Mouse (Mus musculus) cerebellum, postnatal 4 days (tissue): ENCODE data around the gene Zbtb40.
A peak's percentile ranks its signal among the peaks of the same experiment; 100 is the strongest.

ENCODE experiments used
- DNase-seq, 2 experiments: peaks; one replicate each; pipeline ENCODE4 v3.0.0; 2022; ENCODE audit warnings: low spot score in 2 of 2, mixed read lengths in 1 of 2

The Zbtb40 gene

DNA sequence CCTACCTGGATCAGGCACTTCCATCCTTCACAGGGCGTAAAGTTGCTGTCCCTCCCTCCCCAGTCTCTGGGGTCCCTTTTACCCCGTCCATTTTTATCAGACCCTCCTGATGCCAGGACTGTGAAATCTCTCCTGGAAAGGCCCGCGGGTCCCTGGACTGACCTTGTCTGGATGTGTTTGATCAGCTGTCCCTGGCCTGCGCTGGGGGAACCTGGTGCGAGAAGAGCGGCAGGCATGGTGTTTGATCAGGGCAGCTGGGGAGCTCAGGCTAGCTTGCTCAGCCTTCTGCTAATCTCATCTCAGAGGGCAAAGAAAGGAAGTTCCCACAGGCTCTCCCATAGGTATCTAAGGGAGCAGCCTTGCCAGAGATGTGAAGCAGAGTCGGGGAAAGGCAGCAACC, 71.4 kb downstream of the Zbtb40 start:
- DNase-seq = no peak

DNA sequence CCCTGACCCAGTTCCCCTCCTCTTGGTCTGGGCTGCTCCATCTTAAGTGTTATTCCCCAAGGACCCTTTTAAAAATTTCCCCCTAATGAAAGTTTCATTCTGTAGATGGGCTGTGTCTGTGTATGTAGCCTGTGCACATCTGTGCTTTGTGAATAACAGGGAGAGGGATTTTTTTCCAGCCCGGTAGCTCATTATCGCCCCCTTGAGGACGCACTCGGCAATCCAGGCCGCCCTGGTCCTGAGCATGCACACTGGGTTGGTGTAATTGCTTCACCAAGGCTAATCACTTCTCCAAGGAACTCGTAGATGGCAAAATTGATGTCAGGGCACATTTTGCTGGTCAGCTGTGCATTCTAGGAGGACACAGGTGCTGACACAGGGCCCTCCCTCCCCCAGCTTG, 77.7 kb downstream of the Zbtb40 start:
- peak in 1 of 2 experiments; percentile 73 for DNase-seq

DNA sequence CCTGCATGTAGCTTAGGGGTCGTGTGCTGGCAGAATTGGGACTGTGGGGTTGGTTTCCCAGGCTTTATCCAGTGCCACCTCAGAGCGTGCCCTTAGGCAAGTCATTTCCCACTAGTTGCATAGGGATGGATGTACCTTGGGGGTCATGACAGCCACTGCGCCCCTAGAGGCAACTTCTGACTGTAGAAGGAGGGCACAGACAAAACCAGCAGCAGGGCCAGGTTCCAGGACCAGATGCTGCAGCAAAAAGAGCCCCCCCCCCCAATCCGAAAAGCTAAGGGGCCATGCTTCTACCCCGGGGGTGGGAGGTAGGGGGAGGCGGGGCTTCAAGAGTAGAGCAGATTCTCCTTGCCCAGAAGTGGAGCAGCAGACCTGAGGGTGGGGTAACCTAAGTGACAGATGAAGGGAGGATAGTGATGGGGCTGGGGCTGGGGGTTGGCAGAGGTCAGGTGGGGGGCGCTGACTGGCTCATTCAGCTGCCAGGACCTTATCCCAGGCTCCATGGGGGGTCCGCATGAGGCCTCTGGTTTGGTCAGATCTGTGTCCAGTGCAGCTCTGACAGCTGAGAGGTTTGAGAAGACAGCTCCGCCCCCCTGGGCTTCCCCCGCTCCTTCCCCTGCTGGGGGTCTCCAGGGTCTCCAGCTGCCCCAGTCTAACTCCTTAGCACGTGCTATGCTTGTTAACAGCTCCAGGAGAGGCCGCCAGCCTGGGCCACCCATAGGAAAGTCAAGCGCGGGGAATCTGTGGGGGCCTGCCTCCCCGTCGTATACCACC, 78.9 kb downstream of the Zbtb40 start:
- DNase-seq = no peak

DNA sequence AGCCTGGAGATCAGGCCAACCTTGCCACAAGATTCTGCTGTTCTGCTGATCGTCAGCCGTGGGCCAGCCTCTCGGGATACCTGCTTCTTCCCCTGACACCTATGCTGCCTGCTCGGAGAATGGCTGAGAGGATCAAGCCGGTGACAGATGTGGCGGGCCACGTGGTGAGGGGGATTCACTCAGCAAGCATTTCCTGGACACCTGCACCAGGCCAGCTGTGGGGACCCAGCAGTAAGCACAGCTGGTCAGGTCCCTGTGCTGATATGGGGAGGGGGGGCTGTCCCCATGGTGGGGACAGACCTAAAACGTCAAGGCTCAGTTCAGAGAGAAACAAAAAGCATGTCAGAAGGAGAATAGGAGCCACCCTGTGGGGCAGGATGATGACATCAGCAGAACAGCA, 79.5 kb downstream of the Zbtb40 start:
- DNase-seq = no peak

DNA sequence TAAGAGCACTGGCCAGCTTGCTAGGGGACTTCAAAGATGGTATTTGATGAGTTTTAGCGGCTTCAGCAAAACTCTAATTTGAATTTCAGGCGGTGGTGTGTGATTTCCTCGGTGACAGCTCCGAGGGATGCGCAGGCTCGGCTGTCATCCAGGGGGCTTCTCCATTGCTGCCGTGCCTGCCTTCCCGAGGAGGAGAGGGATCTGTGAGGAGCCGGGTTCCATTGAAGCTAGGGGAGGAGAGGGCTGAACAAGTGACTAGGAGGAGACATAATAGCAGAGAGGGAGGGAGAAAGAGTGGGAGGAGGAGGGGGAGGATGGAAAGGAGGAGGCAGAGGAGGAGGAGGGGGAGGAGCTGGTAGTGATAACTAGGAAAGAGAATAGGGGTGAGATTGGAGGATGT, 81.1 kb downstream of the Zbtb40 start:
- no peak for DNase-seq

DNA sequence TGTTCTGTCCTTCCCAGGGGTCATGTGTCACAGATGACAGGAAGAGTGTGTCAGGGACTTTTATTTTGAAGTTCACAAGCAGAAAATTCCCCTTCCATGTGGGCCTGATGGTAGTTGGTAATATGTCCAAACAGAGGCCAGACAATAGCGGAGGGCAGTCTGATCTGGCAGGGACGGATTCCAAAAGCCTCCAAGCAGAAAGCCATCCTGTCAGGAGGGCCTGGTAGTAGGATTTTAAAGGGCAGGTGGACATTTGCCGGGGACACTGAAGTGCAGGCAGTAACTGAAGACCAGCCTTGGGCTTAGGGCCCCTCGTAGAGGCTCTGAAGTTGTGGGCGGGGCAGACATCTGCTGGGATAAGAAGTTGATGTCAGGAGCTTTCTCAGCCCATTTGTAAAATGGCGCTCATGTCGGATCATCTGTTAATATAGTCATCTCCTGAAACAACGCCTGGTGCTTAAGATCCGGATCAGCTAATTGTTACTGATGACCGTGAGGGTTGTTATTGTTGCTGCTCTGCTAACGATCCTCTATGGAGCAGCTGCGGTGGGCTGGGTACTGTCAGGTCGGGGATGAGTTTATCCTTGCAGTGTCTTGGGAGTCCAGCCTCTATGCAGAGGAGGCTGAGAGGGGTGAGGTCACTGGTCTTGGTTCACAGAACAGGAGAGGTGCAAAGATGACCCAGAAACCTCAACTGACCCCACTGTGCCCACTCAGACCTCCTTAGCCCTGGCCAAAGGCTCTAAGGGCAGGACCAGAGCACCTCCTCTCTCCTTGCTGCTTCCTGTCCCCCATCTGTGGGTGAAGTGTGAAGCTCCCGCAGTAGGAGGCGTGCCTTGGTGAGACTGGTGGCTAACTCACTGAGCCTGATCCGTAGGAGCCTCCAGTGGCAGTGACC, 81.9 kb downstream of the Zbtb40 start:
- DNase-seq = no peak

DNA sequence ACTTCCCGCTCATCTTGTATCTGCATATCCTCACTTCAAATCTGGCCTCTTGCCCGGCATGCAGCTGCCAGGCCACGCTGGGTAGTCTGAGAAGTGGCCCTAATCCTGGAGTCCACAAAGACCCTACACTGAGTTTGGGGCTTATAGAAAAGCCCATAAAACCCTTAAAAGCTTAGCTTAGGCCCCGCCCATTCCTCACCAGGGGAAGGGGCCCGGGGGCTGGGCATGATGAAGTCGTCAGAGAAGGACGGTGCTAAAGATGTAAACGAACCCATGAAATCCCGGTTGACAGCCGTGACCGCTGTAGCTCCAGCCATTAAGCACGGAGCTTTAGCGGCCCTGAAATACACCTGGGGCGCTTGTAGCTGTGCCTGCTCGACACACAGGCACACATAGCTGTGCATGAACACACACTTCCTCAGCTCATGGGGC, 83.6 kb downstream of the Zbtb40 start:
- DNase-seq = no peak

DNA sequence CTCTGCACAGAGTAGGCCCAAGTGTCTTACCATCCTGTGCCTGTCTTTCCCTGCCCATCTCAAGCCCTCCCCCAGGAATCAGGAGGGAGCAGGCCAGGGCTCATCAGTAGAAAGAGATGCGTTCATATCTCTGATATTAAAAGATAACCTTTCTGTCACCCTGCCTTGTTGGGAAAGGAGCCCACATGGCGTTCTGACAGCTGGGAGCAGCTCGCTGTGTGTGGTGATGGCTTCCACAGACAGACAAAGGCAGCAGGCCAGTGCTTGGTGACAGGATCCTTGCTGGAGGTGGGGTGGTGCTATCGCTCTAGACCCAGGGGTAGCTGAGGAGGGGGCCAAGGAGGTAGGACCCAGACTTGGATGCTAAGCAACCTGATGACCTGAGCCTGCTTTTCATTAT, 86.2 kb downstream of the Zbtb40 start:
- DNase-seq = no peak

DNA sequence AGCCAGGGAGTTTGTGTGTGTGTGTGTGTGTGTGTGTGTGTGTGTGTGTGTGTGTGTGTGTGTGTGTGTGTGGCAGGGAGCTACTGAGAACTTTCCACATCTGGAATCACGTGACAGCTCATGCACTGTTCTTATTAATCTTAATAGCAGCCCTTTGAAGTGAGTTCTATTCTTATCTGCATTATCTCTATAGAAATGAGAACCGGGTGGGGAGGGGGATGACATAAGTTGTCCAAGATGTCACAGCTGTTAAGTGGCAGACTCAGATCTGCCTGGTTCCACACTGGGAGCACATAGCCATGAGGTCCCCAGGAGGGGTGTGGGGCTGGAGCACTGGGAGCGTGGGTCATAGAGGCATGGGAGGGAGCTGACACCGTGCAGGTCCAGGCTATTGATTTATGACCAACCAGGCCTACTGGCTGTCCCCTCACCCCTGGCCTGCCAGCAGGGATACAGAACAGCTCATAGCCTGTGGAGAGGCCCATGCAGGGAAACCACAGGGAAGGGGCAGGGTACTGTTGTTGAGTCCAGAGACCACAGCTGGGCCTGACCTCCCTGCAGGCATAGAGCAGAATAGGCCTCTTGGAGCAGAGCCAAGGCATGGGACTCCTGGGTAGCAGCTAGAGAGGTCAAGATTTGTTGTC, 86.8 kb downstream of the Zbtb40 start:
- DNase-seq = no peak

DNA sequence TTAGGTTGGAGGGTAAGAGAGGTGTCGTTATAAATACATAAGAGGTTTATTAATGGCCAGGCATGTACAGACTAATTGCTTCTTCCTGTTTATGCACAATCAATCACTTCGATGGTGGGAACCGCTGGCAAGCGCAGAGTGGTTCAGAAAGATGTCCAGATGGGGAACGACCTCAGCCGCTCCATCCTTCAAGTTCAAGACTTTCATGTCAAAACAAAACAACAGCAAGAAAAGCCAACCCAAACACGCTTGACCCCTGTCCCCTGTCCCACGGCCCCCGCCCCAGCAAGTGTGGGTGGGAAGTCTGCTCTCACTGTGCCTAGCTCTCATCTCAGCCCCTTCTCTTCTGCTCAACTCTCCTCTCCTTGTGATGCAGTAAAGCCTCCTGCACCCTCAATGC, 88.0 kb downstream of the Zbtb40 start:
- DNase-seq = no peak

DNA sequence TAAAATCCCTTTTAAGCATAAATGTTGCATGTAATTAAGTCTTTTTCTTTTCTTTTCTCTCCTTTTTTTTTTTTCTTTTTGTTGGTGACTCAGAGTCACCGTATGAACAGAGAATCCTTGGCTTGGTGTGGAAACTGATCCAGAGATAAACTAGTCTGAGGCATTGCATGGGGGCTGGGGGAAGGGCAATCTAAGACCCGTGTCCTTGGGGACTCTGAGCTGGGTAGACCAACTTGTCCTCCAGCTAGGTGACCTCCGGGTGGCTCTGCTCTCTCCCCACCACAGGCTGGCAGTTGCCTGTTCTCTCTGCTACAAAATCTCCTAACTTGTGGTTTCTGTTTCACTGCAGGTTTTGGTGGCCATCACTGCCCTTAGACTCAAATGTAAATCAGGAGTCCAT, 88.5 kb downstream of the Zbtb40 start:
- DNase-seq = no peak

DNA sequence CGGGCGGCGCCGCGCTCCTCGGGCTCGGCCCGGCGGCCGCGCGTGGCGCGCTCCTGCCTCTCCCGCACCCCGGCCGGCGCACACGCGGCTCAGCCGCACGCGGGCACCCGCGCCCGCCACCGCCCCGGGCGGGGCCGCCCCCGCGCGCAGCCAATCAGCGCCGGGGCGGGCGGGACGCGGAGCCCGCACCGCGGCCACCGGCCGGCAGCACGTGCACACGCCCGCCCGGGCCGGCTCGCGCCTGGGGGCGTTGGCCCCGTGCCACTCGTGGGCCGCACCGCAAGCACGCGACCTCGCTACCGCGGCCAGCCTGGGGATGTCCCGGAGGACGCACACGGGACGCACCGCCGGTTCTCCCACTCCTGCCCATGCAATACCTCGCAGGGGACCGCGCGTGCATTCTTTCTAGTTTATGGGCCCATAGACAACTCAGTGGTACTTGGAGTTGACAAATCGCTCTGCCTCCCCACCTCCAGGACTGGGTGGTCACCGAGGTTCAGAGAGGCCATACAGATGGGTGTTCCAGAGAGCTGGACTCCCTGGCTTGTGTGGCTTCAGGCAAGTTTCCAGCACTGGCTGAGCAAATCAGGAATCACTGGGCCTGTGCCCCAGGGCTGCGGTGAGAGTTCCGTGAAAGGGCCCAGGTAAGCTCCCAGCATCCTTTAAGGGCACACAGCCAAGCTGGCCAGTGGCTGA, 91.7 kb downstream of the Zbtb40 start, which contains the start of gene Epha8:
Gene Epha8, minus strand, starts transcription at position 66 of the 696 bp plus-strand sequence.
- no peak for DNase-seq

DNA sequence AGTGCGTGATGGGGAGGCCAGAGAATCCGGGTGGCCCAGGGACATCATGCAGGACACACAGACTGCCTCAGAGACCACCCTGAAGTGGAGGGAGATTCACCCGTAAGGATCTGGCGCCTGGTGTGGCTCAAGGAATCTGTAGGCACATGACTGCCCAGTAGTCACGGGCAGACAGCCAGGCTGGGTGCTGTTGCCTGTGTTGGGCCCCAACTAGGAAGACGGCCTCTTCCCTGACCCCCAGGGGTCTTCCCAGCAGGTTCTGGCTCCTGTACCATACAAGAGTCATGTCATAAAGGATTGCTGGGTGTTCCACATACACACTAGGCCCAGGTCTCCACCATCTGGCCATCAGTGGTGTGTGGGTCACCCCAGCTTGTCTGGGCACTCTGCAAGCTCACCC, 94.0 kb downstream of the Zbtb40 start:
- DNase-seq = no peak

DNA sequence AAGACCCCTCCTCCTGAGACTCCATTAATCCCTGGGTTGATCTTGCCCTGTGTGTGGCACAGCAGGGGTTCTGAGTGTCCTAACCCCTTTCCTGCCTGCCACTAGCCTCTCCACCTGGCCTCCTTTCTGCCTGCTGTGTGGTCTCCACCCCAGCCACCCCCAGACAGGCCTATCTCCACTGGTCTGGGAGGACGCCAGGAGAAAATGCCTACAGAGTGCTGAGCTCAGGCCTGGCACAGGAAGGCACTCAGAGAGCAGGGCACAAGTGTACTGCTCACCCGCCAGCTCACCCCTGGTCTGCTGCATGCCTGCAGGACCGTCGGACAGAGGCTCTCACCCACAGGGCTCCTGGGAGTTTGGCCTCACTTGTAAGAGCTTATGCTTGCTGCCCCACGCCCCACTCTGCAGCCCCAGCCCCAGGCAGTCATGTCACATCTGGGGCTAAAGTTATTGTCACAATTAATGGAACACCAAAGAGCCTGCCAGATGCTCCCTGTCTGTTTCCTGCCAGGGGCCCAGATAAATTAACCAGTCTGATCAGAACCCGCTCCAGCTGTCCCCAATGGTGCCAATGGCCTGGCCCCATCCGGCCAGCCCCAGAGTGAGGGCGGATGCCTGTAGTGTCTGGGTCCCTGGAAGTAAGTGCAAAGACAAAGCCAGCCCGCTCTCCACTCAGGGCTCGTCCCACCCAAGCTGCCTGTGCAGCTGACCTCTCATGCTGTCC, 99.2 kb downstream of the Zbtb40 start:
- DNase-seq = no peak

DNA sequence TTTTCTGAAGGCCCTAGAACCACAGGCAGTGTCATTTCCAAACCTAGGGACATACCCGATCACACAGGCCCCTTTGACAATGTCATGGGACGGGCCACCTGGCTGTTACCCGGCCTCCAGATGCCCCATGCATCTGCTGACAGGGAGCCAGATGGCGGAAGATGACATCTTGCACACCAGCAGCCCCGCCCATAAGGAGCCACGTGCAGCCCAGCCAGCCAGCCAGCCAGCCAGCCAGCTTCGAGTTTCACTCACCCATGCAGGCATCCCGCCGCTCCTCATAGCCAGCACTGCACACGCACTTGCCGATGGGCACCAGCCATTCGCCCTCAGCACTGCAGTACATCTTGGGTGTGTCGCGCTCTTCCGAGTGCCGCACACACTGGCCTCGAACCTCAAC, 103.2 kb downstream of the Zbtb40 start:
- DNase-seq = peak in 1 of 2 experiments; percentile 56

DNA sequence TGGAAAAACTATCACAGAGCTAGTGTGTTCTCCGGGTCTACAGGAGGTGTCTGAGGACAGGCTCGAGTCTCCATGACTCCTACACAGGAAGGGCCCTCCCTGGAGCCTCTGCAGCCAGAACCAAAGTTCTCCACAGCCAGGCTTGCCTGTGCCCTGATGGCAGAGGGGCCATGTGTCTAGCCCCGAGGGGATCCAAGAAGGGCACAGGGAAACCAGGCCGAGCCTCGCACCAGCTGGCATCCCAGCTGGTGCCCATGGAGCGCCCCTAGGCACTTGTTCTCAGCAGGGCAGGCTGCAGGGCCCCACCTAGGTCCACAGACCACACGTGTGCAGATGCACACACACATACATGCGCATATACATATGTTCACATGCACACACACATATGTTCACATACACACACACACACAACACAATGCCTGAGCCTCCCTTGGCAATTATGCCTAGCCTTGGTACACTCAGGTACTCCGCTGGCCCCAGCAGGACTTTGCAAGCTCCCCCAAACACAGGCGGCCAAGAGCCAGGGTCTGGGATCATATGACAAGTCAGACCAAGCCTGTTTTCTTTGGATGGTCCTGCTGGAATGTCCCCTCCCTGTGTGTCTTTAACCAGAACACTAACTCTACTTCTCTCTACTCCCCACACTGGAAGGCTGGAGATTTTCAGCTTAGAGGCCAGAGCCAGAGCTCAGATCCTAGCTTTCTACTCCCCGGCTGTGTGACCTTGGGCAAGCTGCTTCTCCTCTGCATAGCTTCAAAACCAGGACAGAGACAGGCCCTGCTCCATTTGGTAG, 103.8 kb downstream of the Zbtb40 start:
- no peak for DNase-seq

DNA sequence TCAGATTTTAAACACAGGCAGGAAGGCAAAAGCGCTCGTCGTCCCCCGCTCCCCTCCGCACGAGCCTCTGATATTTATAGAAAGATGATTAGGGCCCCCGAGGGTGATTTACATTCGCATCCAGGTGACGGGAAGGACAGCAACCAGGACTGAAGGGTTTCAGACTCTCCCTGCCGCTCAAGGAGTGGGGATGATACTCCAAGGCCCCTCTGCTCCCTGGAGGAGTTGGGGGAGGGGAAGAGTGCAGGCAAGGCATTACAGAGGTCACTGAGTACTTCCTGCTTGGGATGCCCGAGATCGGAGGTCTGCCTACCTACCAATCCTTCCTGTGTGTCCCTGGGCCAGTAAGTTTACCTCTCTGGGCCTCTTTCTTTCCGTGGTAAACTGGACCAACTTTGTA, 105.4 kb downstream of the Zbtb40 start:
- no peak for DNase-seq

DNA sequence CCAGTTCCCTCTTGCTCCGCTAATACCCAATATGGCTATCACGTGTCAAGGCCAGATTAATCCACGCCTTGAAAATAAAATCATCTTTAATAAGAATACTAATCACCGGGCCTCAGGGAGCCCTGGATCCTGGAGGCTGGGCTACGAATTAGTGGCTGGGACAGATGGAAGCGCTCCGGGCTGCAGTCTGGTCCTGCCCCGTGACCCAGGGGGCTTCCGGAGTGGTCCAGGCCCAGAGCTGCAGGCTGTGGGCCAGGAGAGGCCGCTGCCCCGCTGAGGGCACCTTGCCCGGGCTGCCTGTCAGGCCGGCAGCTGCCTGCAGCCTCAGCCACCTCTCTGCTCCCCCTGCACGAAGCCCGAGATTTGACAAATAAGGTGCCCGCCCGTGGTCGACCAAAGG, 105.8 kb downstream of the Zbtb40 start:
- DNase-seq = no peak

DNA sequence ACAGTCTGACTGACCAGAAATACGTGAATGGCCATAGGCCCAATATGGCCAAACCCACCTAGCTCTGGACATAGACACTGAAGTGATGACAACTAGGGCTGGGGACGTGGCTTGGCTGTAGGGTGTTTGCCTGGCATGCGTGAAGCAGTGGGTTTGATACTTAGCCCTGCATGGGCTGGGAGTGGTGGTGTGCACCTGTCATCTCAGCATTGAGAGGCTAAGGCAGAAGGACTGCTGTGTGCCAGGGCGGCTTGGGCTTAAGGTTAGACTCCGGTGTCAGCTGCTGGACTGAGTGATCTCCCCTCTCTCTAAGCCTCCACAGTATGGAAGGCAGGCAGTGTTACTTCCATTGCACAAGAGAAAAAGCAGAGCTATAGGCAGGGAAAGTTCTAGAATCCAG, 110.7 kb downstream of the Zbtb40 start:
- DNase-seq = no peak

DNA sequence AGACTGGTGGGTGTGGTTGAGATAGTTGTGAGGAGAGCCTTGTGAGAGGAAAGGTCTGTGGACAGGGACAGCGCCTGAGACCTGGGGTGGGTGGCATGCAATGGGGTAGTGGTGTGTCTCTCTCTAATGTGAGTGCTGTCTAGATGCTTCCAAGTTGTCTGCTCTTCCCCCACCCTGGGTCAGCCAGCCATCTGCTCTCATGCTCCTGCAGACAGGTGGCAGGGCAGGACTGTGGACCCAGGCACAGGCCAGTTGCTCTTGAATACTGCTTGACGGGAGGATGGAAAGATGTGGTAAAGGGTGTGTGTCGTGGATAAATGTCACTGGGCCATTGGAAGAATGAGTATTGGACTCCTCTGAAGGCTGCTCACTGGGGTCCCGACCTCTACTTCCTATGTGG, 111.3 kb downstream of the Zbtb40 start:
- DNase-seq = no peak
